Mouse (Mus musculus): ENCODE results near the gene Prrxl1. TPM values are rescaled to one million over a fixed set of nuclear protein-coding genes. Genes with fewer than 3 reads are reported as not detected.
A peak's percentile ranks its signal among the peaks of the same experiment; 100 is the strongest.

Prrxl1 gene
- total RNA-seq (2021) = not detected

DNA sequence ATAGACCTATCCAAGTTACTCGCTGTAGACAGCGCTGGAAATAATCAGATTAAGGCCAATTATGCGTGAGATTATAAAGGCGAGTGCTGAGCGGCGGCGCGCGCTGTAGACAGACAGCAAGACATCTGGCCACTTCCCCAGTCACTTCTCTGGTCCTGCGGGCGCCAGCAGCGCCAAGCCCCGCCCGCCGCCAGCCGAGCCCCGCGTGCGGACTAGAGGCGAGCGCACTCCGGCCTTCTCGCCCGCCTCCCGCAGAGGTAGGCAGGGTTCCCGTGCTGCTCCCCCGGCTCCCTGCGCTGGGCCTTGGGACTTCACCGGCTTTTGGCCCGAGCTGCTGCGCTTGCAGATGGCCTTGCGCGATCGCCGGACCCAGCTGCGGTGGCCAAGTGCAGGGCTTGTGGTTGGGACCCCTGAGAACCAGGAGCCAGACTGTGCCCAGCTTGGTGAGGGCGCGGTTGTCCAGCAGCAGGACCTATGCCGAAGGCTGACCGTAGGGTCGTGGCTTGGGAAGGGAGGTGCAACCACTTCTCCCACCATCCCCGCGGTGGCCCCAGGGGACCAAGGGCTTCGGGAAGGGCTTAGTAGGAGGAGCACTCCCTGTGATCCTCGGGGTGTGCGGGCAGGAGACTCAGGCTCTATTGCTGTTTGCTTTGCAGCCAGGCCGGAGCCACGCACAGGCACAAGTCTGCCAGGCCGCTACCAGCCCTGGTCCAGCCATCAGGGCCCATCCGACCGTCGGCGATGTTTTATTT lies at the start of gene Prrxl1:
TSS of gene Prrxl1 (plus strand) at position 118 of the 752 bp plus-strand sequence.
- no peak for DNase-seq
- intact Hi-C loops (cut with DNase I) = no loop called here

DNA sequence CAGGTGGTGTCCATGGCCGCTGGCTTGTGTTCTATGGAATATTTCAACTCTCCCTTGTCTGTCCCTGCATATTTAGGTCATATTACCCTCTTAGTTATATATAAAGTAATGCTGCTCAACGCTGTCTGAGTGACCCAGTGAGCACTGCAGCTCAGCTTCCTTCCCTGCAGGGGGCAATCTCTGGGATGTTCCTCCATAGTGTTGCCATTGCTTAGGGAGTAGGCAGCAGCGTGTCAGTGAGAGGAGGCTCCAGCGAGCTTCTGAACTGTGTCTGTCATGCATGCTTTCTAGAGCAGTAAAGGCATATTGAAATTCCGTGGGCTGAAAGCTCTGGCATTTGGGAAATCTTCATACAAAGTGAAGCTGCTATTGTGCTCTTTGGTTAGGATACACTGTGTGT lies 47.4 kb upstream of the Prrxl1 start:
- DNase-seq = no peak
- intact Hi-C loops (cut with DNase I) = no loop called here

DNA sequence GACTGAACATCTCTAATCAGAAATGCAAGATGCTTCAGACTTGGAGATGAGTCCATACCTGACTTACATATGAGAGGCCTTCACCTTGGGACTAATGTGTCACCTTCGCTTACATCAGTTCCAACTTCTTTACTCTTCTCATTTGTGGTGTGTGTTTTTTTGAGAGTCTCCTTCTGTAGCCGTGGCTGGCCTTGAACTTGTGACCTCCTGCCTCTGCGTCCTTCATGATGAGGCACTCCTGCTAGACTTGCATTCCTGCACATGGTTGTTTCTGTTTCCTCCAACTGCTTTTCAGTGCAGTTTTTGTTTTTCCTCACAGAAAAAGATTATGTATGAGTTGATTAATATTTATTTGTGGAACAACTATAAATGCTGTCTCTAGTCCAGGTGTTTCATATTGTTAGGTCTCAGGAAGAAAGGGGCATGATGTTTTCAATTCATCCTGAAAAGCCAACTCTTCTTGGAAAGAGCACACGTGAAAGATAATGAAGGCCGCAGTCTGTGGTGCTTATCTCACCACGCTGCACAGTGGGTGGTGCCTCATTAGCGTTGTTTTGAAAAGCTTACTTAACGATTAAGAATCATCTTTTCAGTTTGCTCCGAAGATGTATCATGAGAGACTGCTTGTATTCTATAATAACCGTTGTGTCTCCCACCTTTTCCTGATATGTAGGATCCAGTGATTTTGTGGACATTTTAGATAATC lies 45.9 kb upstream of the Prrxl1 start:
- DNase-seq = no peak
- intact Hi-C loops (cut with DNase I) = no loop called here

DNA sequence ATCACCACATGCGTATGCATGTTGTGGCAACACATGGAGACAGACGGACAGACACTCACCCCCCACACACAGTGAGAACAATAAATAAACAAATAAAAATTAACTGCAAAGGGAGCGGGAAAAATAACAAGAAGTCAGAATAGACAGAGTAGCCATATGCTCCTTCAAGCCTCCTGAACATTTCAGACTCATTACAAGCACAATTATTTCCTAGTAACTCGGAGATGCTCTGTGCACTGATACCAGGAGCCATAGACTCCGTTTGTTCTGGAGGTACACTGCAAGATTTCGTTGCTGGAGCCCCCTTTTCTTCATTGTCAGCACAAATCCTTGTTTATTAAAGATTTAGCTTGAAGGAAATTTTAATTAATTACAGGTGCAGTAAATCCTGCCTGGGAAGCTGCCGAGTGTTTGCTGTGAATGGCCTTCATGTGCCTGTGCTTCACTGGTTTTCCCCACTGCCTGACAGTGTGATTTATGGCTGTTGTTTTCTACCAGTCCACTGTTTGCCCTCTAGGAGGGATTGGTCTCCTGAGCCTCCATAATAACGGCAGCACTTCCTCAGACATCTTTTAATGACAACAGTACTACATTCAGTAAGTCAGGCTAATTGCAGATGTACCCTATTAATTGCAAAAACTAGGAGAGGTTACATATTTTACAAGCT lies 44.2 kb upstream of the Prrxl1 start:
- DNase-seq = no peak
- intact Hi-C loops (cut with DNase I) = no loop called here

DNA sequence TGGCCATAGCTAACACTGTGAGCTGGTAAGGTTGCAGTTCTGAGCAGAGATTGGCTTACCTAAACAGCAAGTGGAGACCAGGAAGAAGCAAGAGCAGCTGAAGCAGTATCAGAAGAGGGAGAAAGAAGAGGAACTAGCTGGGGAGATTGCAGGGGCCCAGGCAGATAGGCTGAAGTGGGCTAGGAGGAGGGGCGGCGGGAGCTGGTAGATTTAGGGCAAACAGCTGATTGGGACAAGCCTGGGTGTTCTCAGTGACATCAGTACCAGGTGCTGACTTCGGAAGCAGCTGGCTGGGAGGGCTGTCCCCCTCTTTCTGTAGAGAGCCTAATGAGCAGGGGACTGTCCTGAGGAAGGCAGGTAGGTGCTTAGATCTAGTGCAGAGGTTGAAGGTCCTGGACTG lies 37.8 kb upstream of the Prrxl1 start:
- DNase-seq = no peak
- intact Hi-C loops (cut with DNase I) = no loop called here

DNA sequence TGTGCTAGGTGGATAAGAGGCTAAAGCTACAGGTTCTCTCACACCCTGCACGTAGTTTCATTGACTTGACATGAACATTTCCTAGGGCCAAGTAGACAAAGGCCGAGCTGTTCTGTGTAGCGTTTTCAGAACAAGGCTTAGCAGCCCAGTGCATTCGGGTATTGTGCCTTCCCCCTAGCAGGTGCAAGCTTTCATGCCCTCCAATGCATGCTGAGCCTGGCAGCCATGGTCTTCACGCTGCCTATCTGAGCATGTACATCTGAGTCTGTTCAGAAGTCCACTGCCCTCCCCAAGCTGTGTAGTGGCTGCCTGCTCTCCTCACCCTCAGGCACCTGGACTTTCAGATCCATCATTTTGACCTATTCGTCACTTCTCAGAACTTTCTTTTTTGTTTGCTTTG lies 35.5 kb upstream of the Prrxl1 start:
- intact Hi-C loops (cut with DNase I) = no loop called here
- DNase-seq = no peak

DNA sequence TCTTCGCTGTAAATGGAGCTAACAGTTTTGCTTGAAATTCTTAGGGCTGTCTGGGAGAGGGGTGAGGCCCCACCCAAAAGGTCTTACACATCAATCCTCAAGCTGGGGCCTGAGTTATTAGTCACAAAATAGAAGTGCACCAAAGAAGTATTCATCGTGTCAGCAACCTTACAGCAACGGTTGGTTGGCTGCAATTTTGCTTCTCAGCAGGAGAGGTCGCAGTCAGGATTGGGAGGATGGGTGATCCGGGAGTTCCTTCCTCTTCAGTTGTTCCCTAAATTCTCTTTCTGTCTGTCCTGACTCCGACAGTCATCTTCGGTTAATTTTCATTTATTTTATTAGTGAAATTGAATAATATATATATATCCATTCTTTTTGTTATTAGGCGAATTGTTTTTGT lies 26.7 kb upstream of the Prrxl1 start:
- intact Hi-C loops (cut with DNase I) = no loop called here
- no peak for DNase-seq

DNA sequence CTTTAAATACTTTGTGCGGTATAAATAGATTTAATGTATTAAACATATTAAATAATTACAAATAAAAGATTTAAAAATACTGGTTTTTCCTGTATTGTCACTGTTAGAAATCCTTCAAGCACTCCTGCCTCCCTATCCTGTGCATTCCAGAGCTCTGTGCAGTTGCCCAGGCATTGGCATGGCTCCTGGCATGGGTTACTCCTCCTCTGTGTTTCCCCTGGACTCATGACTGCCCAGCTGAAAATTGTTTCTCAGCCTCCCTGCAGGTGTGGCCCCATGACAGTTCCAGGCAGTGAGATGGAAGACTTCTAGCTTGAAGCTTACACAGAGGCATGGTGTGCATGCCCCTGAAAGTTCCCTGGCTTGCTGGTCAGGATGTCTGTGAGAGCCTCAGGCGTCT lies 20.8 kb upstream of the Prrxl1 start:
- intact Hi-C loops (cut with DNase I) = no loop called here
- DNase-seq = no peak

DNA sequence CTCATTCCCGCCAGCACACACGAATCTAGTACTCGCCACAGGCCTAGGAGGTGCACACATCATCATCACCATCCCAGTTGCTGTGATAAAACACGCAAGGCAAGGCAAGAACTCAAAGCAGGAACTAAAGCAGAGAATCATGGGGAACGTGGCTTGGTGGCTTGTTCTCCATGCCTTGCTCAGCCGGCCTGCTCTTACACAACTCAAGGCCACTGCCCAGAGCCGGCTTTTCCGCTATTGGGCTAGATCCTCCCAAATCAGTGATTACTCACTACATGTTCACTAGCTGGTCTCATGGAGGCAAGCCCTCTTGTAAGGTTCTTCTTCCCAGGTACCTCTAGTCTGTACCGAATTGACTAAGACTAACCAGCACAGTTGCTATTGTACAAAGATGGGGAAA lies 15.5 kb upstream of the Prrxl1 start:
- intact Hi-C loops (cut with DNase I) = no loop called here
- no peak for DNase-seq

DNA sequence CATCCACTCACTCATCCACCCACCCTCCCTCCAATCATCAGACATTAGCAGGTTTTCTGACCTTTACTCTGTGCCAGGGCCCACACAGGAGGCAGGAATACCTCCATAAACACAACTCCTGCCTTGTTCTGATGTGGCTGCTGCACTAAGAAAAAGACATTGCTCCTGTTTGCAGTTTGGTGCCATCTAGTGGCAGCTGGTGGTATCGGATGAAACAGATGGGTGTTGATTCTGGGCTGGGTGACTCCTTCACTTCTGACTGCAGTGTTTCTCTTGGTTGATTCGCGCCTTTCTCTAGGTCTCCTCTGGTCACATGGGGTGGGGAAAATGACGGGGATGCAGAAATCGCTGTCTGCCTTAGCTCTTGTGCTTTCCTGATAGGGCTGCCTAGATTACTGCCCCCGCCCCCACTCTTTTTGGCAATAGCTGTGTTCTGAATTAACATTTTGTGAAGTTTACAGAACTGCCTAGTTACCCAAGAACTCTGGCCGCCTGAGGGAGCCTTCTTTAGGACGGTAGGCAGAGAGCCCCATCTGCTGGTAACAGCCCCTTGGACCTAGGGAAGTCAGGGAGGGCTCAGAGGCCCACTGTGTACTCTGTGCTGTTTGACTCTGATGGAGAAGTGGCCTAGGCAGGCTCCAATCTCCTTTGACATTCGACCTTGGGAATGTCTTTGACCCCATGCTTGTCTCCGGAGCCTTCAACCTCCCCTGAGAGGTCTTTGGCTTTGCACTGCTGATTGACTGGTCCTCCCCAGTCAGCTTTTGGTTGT lies 12.0 kb upstream of the Prrxl1 start:
- DNase-seq = peak; percentile 67 to 76
- intact Hi-C loops (cut with DNase I) = loop anchor here (2.0 kb wide), 1 partner anchor 56 kb away; no protein-coding TSS in a partner anchor

DNA sequence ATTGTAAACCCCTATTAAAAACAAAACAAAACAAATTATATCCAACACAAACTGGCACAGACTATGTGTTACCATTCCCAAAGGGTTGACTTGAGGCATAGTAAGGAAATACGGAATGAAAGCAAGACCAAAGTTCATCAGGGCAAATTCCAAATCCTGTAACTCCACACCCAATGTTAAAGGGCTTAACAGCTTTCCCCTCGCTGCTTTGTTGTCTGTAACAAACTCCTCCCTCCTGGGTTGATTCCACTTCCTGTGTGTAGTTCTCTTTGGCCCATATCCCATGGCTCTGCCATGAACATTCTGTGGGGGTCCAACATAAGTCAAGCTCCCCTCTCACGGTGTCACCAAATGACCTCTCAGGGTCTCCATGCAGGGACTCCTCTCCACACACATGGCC lies 8.8 kb upstream of the Prrxl1 start:
- no peak for DNase-seq
- intact Hi-C loops (cut with DNase I) = no loop called here

DNA sequence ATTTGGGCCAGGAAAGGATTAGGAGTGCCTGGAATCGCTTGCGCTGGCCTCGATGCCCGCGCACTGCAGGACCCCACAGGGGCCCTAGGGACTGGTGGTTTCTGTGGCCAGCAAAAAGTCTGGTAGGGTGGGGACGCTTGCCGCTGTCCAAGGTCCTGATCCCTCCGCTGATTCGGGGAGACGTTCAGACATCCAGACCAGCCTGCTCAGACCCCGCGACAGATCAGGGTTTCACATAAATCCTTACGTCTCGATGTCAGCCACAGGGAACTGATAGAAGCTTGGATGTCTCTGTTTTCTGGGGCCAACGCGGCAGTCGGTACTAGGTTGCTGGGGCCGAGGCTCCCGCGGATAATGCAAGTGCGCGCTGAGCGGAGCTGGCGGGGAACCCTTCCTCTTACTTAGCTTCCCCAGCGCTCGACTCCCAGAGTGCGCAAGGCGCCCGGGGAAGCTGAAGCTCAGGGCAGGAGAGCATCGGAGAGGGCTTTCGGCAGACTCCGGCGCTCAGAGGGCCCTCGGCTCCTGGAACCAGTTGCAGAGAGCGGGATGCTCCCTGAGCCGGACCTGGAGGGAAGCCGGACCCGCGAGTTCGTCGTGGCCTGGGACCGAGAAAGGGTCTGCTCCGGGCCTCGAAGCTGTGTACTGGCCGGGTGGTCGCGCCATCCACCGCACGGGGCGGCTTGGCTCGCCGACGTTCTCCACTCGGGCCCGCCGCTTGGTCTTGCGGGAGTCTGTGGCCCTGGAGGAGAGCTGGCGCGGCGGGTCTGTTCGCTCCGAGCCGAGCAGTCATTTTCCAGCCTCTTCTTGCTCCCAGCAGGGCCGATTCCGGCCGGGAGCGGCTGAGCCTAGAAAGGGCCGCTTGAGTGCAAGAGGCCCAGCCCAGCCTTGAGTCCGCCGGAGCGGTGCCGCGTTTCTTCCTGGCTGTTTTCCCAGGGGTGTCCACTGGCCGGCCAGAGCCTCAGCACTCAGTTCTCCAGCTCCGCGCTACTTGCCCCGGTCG lies 1.7 kb upstream of the Prrxl1 start:
- peak; percentile 64 to 75 for DNase-seq
- intact Hi-C loops (cut with DNase I) = no loop called here

DNA sequence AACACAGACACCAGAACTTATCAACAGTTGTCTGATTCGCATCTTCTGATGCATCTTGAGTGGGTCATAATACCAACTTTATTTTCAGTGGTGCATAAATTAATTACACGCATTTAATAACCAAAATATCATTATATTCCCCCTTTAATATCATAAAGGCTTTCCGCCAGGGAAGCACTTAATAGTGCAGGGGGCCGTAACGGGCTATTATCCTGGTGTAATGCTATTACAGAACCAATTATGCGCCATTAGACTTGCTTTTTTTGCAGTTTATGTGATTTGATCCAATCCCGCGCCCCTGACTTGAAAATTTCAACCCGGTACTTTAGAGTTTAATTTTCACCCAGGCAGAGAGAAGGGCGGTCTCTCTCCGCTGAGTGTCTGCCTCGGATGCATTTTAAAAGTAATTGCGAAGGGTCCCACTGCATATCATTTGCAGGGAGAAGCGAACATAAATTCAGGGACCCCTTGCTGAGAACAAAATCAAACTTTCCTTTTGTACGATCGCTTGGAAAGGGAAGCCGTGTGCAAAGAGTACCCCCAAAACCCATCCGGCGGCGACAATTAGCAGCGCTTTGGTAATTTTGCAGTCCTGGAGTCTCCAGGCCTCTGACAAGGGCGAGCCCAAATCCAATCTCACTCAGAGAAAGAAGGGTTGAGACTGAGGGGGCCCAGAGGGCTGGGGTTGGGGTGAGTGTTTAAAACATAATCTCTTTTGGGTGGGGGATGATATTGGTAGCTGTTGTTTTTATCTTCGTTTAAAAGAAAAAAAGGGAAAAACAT lies 579 bp upstream of the Prrxl1 start:
- intact Hi-C loops (cut with DNase I) = no loop called here
- no peak for DNase-seq

DNA sequence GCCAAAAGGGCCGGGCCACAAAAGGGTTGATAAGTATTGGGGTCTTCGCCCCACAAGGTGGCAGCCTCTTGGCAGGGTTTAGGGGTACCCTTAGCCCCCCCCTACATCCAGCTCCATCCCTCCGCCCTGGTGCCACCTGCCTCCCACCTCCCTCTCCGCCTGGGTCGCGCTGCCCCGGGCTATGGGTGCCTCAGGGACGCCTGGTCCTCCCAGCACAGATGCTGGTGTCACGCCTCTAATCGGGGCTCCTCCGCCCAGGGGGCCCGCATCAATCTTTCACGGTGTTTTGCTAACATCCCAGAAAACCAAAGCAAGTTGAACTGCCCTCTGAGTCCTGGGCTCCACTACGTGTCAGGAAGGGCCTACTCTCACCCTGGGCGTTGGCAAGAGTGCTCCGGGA lies 903 bp downstream of the Prrxl1 start:
- intact Hi-C loops (cut with DNase I) = no loop called here
- no peak for DNase-seq

DNA sequence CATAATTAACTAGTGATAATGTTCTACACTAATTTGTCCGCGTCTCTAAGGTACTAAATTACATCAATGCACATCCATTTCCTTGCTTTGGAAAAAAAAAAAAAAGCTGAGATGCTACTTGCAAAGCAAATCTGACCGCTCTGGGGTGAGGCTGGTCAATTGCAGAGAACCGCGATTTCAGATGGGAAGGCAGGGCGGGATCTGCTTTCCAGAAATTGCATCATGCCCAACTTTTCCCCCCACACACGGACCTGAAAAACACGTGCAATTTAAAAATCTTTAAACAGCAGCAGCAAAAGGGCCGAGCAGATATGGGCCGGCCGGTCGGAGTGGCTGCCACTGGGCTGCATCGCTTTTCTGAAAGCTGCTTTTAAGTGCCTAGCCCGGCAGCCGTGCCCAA lies 6.3 kb downstream of the Prrxl1 start:
- intact Hi-C loops (cut with DNase I) = loop anchor here (5.0 kb wide), 2 partner anchors 112 to 357 kb away; no protein-coding TSS in a partner anchor

DNA sequence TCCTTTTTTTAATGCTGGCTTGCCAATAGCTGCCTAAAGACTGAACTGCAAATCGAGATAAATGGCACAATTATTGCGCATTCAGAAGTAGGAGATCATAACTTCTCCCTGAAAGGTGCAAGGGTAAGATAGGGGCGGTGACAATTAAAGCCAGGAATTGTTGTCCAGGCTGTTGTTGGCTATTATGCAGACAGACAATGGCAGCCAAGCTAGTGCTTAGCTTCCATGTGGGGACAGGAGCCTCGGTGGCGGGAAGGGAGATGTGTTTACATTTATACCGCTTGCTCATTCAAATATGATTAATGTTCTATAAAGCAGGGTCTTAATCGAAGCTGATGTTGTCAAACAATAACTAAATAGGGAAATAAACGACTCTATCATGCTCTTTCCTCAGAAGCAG lies 7.1 kb downstream of the Prrxl1 start:
- DNase-seq = no peak
- intact Hi-C loops (cut with DNase I) = loop anchor here (5.0 kb wide), 2 partner anchors 111 to 356 kb away; no protein-coding TSS in a partner anchor

More for the DNA sequence above, 6.3 kb downstream of the Prrxl1 start:
- no peak for DNase-seq

DNA sequence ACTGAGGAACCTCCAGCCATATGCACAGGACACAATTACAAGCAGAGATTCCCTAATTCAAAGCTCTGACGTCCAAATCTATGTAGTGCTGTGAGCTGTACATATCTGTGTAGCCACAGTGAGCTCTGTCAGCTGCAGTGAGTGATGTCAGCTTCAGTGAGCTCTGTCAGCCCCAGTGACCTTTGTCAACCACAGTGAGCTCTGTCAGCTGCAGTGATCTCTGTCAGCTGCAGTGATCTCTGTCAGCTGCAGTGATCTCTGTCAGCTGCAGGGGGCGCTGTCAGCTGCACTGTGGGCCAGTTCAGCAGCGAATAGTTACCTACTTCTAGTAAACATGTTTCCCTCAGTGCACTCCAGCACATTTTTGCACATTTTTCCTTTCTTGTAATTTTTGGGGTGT lies 10.2 kb downstream of the Prrxl1 start:
- intact Hi-C loops (cut with DNase I) = loop anchor here (5.0 kb wide), 2 partner anchors 108 to 353 kb away; no protein-coding TSS in a partner anchor
- DNase-seq = peak; percentile 24 to 38

DNA sequence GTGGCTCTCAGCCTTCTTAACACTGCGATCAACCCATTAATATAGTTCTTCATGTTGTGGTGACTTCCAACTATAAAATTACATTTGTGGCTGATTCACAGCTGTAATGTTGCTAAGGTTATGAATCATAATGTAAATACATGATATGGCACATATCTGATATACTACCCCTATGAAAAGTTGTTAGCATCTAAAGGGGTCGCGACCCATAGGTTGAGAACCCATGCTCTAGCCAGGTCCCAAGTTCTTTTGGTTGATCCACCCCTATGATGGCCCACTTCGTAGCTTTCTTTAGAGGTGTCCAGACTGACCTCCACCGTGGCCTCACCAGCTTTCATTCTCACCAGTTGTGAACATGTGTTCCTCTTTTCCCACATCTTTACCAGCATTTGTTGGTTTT lies 18.0 kb downstream of the Prrxl1 start:
- intact Hi-C loops (cut with DNase I) = no loop called here
- DNase-seq = no peak

DNA sequence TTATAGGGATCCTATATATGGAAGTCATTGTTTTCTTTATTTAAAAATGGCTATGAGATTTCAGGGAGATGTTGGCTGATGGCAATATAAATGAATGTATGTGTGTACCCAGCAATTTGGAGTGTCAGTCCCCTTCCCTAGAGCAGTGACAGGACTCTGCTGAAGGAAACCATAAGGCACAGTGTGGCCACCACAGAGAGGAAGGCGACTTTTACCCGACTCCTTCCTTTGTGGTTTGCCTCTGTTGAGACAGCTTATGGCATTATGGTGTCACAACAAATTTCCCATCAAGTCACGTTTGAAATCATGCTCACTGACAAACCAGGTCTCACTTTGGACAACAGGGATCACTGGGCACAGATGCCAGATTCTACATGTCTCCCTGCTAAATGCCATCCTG lies 25.0 kb downstream of the Prrxl1 start:
- DNase-seq = no peak
- intact Hi-C loops (cut with DNase I) = no loop called here

Measured in heart, postnatal 36 days (tissue).